9 mouse cellular contexts compared by ENCODE assay signal in genomic region chr5:99202074-99202837, GRCm38 (mm10).
DNase-seq lines count a peak whose midpoint lies in the region; ATAC-seq and TF ChIP-seq lines count a peak whose summit lies in the region.
"Had no signal": no experiment of that assay in that cellular context is flagged by ENCODE, and none has a peak within 500 bp of the region (broad histone marks: within the 10 kb centered on the region; RNA-seq: fewer than 3 reads in every experiment).

No protein-coding gene starts in this region.

- no peak for TF ChIP-seq POLR2A in liver, adult 2 months (IDR thresholded peaks at IDR 0.05; ENCODE audit: extremely low read depth, insufficient read depth, low read length)
- TF ChIP-seq POLR2A in myocyte (IDR thresholded peaks at IDR 0.05; ENCODE audit: insufficient read length, low read depth): no peak

- H3K4me1 ChIP-seq in heart, embryonic 13.5 days: no peaks in the 10 kb centered on the region
- no peaks in the 10 kb centered on the region for H3K4me1 ChIP-seq in kidney, embryonic 16.5 days (ENCODE audit: insufficient read depth, low read length)
- H3K4me1 ChIP-seq in liver, adult 2 months (ENCODE audit: control insufficient read depth, insufficient read depth, low read length): no peaks in the 10 kb centered on the region

- no peaks in the 10 kb centered on the region for H3K79me2 ChIP-seq in liver, adult 2 months (ENCODE audit: control insufficient read depth, insufficient read depth, low read length)
- H3K79me2 ChIP-seq in myocyte (ENCODE audit: control insufficient read depth, insufficient read depth): no peaks in the 10 kb centered on the region

- peaks cover 4% of the 10 kb centered on the region; the same call in 1 of the 2 replicates for H3K27me3 ChIP-seq in heart, embryonic 13.5 days (replicated peaks)
- H3K27me3 ChIP-seq in kidney, embryonic 16.5 days (ENCODE audit: insufficient read depth, low read length): peaks cover 8% of the 10 kb centered on the region
- peaks cover 8% of the 10 kb centered on the region; the same call in 1 of the 2 replicates for H3K27me3 ChIP-seq in liver, adult 2 months (ENCODE audit: control insufficient read depth, insufficient read depth, low read length)
- peaks cover 7% of the 10 kb centered on the region for H3K27me3 ChIP-seq in myocyte (ENCODE audit: control insufficient read depth, insufficient read depth, insufficient read length)

- 0 out of 2 replicates have a peak overlapping the region, but pooled peaks have one; percentile 10 for H3K9ac ChIP-seq in heart, embryonic 13.5 days
- H3K9ac ChIP-seq in kidney, embryonic 16.5 days (replicated peaks; ENCODE audit: low read length): no peak overlapping the region
- H3K9ac ChIP-seq in liver, adult 2 months (ENCODE audit: low read depth, low read length): no peak overlapping the region

- H3K4me3 ChIP-seq in heart, embryonic 13.5 days: peak overlapping the region; percentile 37
- peak overlapping the region; percentile 15; the same call in 1 of the 2 replicates for H3K4me3 ChIP-seq in kidney, embryonic 16.5 days (ENCODE audit: low read length)
- no peak overlapping the region for H3K4me3 ChIP-seq in liver, adult 2 months (ENCODE audit: insufficient read depth, low read depth, low read length)
- no peak overlapping the region for H3K4me3 ChIP-seq in myocyte
- H3K4me3 ChIP-seq: erythroblast, embryonic 14.5 days had no signal

- ATAC-seq in heart, embryonic 13.5 days (ENCODE audit: extremely low read depth, insufficient number of reproducible peaks, low FRiP score, low TSS enrichment): no peak
- ATAC-seq in kidney, embryonic 16.5 days (ENCODE audit: low FRiP score, low TSS enrichment): no peak

- peak; percentile 74 for TF ChIP-seq CTCF in liver, adult 2 months (IDR thresholded peaks at IDR 0.05; ENCODE audit: low read depth, low read length)

- no peaks in the 10 kb centered on the region for H3K36me3 ChIP-seq in heart, embryonic 13.5 days
- no peaks in the 10 kb centered on the region for H3K36me3 ChIP-seq in kidney, embryonic 16.5 days (ENCODE audit: insufficient read depth, low read length)
- H3K36me3 ChIP-seq in liver, adult 2 months (ENCODE audit: control insufficient read depth, insufficient read depth, low read length): no peaks in the 10 kb centered on the region
- no peaks in the 10 kb centered on the region for H3K36me3 ChIP-seq in myocyte (ENCODE audit: control insufficient read depth, insufficient read depth)

- 55% methylated on average over 15 of the region's 15 CpGs for WGBS in heart, embryonic 13.5 days
- 56% methylated on average over 15 of the region's 15 CpGs for WGBS in kidney, embryonic 16.5 days
- WGBS in liver, adult 2 months: 45% methylated on average over 15 of the region's 15 CpGs

- H3K9me3 ChIP-seq in heart, embryonic 13.5 days: no peaks in the 10 kb centered on the region
- 0 out of 2 replicates have a peak, but pooled peaks cover 4% of the 10 kb centered on the region for H3K9me3 ChIP-seq in kidney, embryonic 16.5 days (ENCODE audit: low read length)

- peak overlapping the region; percentile 65 for H3K4me2 ChIP-seq in heart, embryonic 13.5 days
- peak overlapping the region; percentile 43 for H3K4me2 ChIP-seq in kidney, embryonic 16.5 days (replicated peaks; ENCODE audit: low read depth, low read length)
- H3K4me2 ChIP-seq in myocyte (ENCODE audit: low read depth): peak overlapping the region; percentile 46

- H3K27ac ChIP-seq in heart, embryonic 13.5 days (replicated peaks): no peak overlapping the region
- no peak overlapping the region for H3K27ac ChIP-seq in kidney, embryonic 16.5 days (ENCODE audit: low read length)
- H3K27ac ChIP-seq in liver, adult 2 months (replicated peaks; ENCODE audit: insufficient read depth, low read depth, low read length): no peak overlapping the region

- no peak overlapping the region for H3ac ChIP-seq in myocyte (ENCODE audit: control insufficient read depth, insufficient read length)

- DNase-seq in 416B (ENCODE audit: low read depth) (peak; percentile 43), adipocyte (ENCODE audit: low spot score) (peak; percentile 52)
- peak; percentile 72 for DNase-seq in embryo, embryonic 11 days
- peak; percentile 63 for DNase-seq in liver, adult 2 months (ENCODE audit: extremely low read depth, low read depth, low spot score)
- peak; percentile 58 for DNase-seq in testis, postnatal 10 days (ENCODE audit: low spot score)

TF ChIP-seq in myocyte, 11 proteins besides CTCF, POLR2A, EP300 and RAD21:
- TF ChIP-seq POLR2AphosphoS2 (IDR thresholded peaks at IDR 0.05; ENCODE audit: insufficient read length, low read depth) (no peak), E2F4 (IDR thresholded peaks at IDR 0.05; ENCODE audit: insufficient read depth) (no peak), REST (IDR thresholded peaks at IDR 0.05; ENCODE audit: insufficient read depth, insufficient read length) (no peak), CEBPB (IDR thresholded peaks at IDR 0.05; ENCODE audit: insufficient read depth, poor library complexity, severe bottlenecking) (no peak), USF1 (IDR thresholded peaks at IDR 0.05; ENCODE audit: low read depth) (no peak), MAX (IDR thresholded peaks at IDR 0.05; ENCODE audit: low read depth) (no peak), SRF (IDR thresholded peaks at IDR 0.05; ENCODE audit: control insufficient read depth, insufficient read length, low read depth) (no peak), MYOD1 (IDR thresholded peaks at IDR 0.05; ENCODE audit: control insufficient read depth in 1 of 3, insufficient read length in 2 of 3, low read depth in 2 of 3) (no peak), MYOG (IDR thresholded peaks at IDR 0.05; ENCODE audit: control insufficient read depth in 1 of 3, insufficient read depth in 1 of 3, insufficient read length in 2 of 3, low read depth in 2 of 3) (no peak), TCF3 (IDR thresholded peaks at IDR 0.05; ENCODE audit: insufficient read length, low read depth) (no peak), TCF12 (IDR thresholded peaks at IDR 0.05; ENCODE audit: insufficient read depth, poor library complexity, severe bottlenecking) (no peak)
TF ChIP-seq in myocyte: peak in this region for 0.

Comparison
In these comparisons a context has a peak if more than half of its experiments do, and no peak if none do; other contexts are left out.
1. H3K4me3 ChIP-seq: peak in heart, embryonic 13.5 days (single experiment) and kidney, embryonic 16.5 days (single experiment); none in liver, adult 2 months (single experiment) and myocyte (single experiment).
2. Peak in every context shown above with its lines, with median percentiles within 50 percentile points of each other: DNase-seq and H3K4me2 ChIP-seq.